Mouse (Mus musculus) midbrain, embryonic 13.5 days (tissue): Measurements from ENCODE around the gene R3hcc1l. TPM values are rescaled to one million over a fixed set of nuclear protein-coding genes. Genes with fewer than 3 reads are reported as not detected.
A peak's percentile ranks its signal among the peaks of the same experiment; 100 is the strongest.

Experiments used
- ATAC-seq: fragments of 200-750 bp; cut with Nextera tagmentation; 2 replicates; pipeline ENCODE4 v1.8.0; 2017; ENCODE audit warnings: mild to moderate bottlenecking, moderate TSS enrichment, moderate library complexity
- H3K27ac ChIP-seq: fragments of 300-500 bp; sonication (generic); 2 replicates; pipeline ENCODE4 v1.5.1; 2015; ENCODE audit warnings: inconsistent platforms, mild to moderate bottlenecking, moderate library complexity
- H3K27me3 ChIP-seq: fragments of 300-500 bp; sonication (generic); 2 replicates; pipeline ENCODE4 v1.6.1; 2015; ENCODE audit warnings: mild to moderate bottlenecking, inconsistent platforms
- H3K36me3 ChIP-seq: fragments of 300-500 bp; sonication (generic); 2 replicates; pipeline ENCODE4 v1.6.1; 2015; ENCODE audit warnings: mild to moderate bottlenecking, inconsistent platforms
- H3K4me1 ChIP-seq: fragments of 300-500 bp; sonication (generic); replicated peaks from 2 replicates; pipeline ENCODE4 v1.6.1; 2015; ENCODE audit warnings: inconsistent platforms
- H3K4me2 ChIP-seq: fragments of 300-500 bp; sonication (generic); replicated peaks from 2 replicates; pipeline ENCODE4 v1.6.1; 2015; ENCODE audit warnings: moderate library complexity, mild to moderate bottlenecking, inconsistent platforms
- H3K4me3 ChIP-seq: fragments of 300-500 bp; sonication (generic); replicated peaks from 2 replicates; pipeline ENCODE4 v1.5.1; 2015; ENCODE audit warnings: mild to moderate bottlenecking, inconsistent platforms
- H3K9ac ChIP-seq: fragments of 300-500 bp; sonication (generic); replicated peaks from 2 replicates; pipeline ENCODE4 v1.6.1; 2015; ENCODE audit warnings: mild to moderate bottlenecking, inconsistent platforms
- H3K9me3 ChIP-seq: fragments of 300-500 bp; sonication (generic); 2 replicates; pipeline ENCODE4 v1.6.1; 2016; ENCODE audit warnings: mild to moderate bottlenecking, inconsistent platforms
- WGBS: fragments of 180-500 bp; shearing (Covaris S2); methylation state at CpG from one replicate; pipeline ENCODE4 v1.1.7; 2015; 5-methylcytosine and 5-hydroxymethylcytosine counted together
- polyA plus RNA-seq: library from polyadenylated mRNA; unstranded; fragments of >200 nt; fragmentation: Nextera tagmentation; extraction: Ambion mirVana; gene quantifications from 2 replicates; pipeline ENCODE4 v1.2.1, GENCODE M21; 2015

The R3hcc1l gene
- polyA plus RNA-seq, 1 experiment from 2014 or later = 15.7 TPM

- no peak overlapping the region for H3K4me3 ChIP-seq
- H3K4me2 ChIP-seq = no peak overlapping the region
- H3K27me3 ChIP-seq = no peaks in the 10 kb centered on the region
- no peak overlapping the region for H3K27ac ChIP-seq
- peaks cover 10% of the 10 kb centered on the region for H3K4me1 ChIP-seq
- no peaks in the 10 kb centered on the region for H3K9me3 ChIP-seq
- ATAC-seq = no peak
- 91% methylated on average over 8 of the region's 8 CpGs for WGBS
- no peaks in the 10 kb centered on the region for H3K36me3 ChIP-seq
- no peak overlapping the region for H3K9ac ChIP-seq
These were observed 2.9 kb upstream of the R3hcc1l start for GRCm38 (mm10) chr19:42515656-42516055.

- Histone ChIP-seq H3K4me3 (no peak overlapping the region), H3K27me3 (no peaks in the 10 kb centered on the region), H3K4me1 (peaks cover 10% of the 10 kb centered on the region), H3K9me3 (no peaks in the 10 kb centered on the region), H3K36me3 (no peaks in the 10 kb centered on the region), H3K9ac (no peak overlapping the region), H3K4me2 (no peak overlapping the region), H3K27ac (no peak overlapping the region)
- WGBS = 92% methylated on average over 8 of the region's 8 CpGs
- ATAC-seq = no peak
These were observed 2.4 kb upstream of the R3hcc1l start for GRCm38 (mm10) chr19:42516121-42516520.

GRCm38 (mm10) chr19:42517957-42518619 is 471 bp upstream of the R3hcc1l start:
- H3K4me3 ChIP-seq = peak overlapping the region; percentile 81
- no peaks in the 10 kb centered on the region for H3K27me3 ChIP-seq
- H3K36me3 ChIP-seq = no peaks in the 10 kb centered on the region
- peaks cover 10% of the 10 kb centered on the region for H3K4me1 ChIP-seq
- H3K9ac ChIP-seq = peak overlapping the region; percentile 83
- no peaks in the 10 kb centered on the region for H3K9me3 ChIP-seq
- peak overlapping the region; percentile 70 for H3K4me2 ChIP-seq
- 30% methylated on average over 24 of the region's 24 CpGs for WGBS
- peak overlapping the region; percentile 56; the same call in 1 of the 2 replicates for H3K27ac ChIP-seq
- no peak; the same call in 1 of the 2 replicates for ATAC-seq

GRCm38 (mm10) chr19:42519760-42520159 is 1.2 kb downstream of the R3hcc1l start:
- WGBS = 47% methylated on average over 9 of the region's 9 CpGs
- H3K9ac ChIP-seq = peak overlapping the region; percentile 83; the same call in 1 of the 2 replicates
- no peaks in the 10 kb centered on the region for H3K27me3 ChIP-seq
- peak overlapping the region; percentile 70 for H3K4me2 ChIP-seq
- H3K36me3 ChIP-seq = no peaks in the 10 kb centered on the region
- peaks cover 10% of the 10 kb centered on the region for H3K4me1 ChIP-seq
- no peak overlapping the region for H3K27ac ChIP-seq
- no peaks in the 10 kb centered on the region for H3K9me3 ChIP-seq
- no peak for ATAC-seq
- H3K4me3 ChIP-seq = peak overlapping the region; percentile 81

GRCm38 (mm10) chr19:42524703-42525102 is 6.1 kb downstream of the R3hcc1l start:
- no peaks in the 10 kb centered on the region for H3K27me3 ChIP-seq
- H3K4me2 ChIP-seq = no peak overlapping the region
- H3K4me3 ChIP-seq = no peak overlapping the region
- WGBS = 94% methylated on average over 2 of the region's 2 CpGs
- H3K9me3 ChIP-seq = no peaks in the 10 kb centered on the region
- no peaks in the 10 kb centered on the region for H3K36me3 ChIP-seq
- no peak for ATAC-seq
- H3K27ac ChIP-seq = no peak overlapping the region
- peaks cover 4% of the 10 kb centered on the region for H3K4me1 ChIP-seq
- H3K9ac ChIP-seq = no peak overlapping the region

- Histone ChIP-seq H3K4me3 (no peak overlapping the region), H3K4me2 (no peak overlapping the region), H3K4me1 (no peaks in the 10 kb centered on the region), H3K9ac (no peak overlapping the region), H3K27me3 (no peaks in the 10 kb centered on the region), H3K27ac (no peak overlapping the region), H3K9me3 (no peaks in the 10 kb centered on the region), H3K36me3 (no peaks in the 10 kb centered on the region)
- no peak for ATAC-seq
- WGBS = 78% methylated on average over 9 of the region's 9 CpGs
These were observed 11.5 kb downstream of the R3hcc1l start for GRCm38 (mm10) chr19:42529992-42530437.

GRCm38 (mm10) chr19:42534427-42534826 is 15.9 kb downstream of the R3hcc1l start:
- no peak overlapping the region for H3K27ac ChIP-seq
- no peaks in the 10 kb centered on the region for H3K27me3 ChIP-seq
- no peak overlapping the region for H3K9ac ChIP-seq
- WGBS = 96% methylated on average over 3 of the region's 3 CpGs
- no peak overlapping the region for H3K4me2 ChIP-seq
- no peak for ATAC-seq
- no peak overlapping the region for H3K4me3 ChIP-seq
- no peaks in the 10 kb centered on the region for H3K9me3 ChIP-seq
- H3K4me1 ChIP-seq = peaks cover 1% of the 10 kb centered on the region; the same call in 1 of the 2 replicates
- no peaks in the 10 kb centered on the region for H3K36me3 ChIP-seq

- H3K9ac ChIP-seq = no peak overlapping the region
- H3K4me2 ChIP-seq = no peak overlapping the region
- H3K4me1 ChIP-seq = peaks cover 13% of the 10 kb centered on the region; the same call in 1 of the 2 replicates
- H3K27me3 ChIP-seq = no peaks in the 10 kb centered on the region
- 98% methylated on average over 1 of the region's 1 CpGs for WGBS
- H3K36me3 ChIP-seq = no peaks in the 10 kb centered on the region
- no peak overlapping the region for H3K4me3 ChIP-seq
- no peak overlapping the region for H3K27ac ChIP-seq
- H3K9me3 ChIP-seq = no peaks in the 10 kb centered on the region
- no peak for ATAC-seq
These were observed 19.0 kb downstream of the R3hcc1l start for GRCm38 (mm10) chr19:42537600-42537999.

GRCm38 (mm10) chr19:42538911-42539310 is 20.4 kb downstream of the R3hcc1l start:
- peaks cover 13% of the 10 kb centered on the region; the same call in 1 of the 2 replicates for H3K4me1 ChIP-seq
- H3K4me3 ChIP-seq = no peak overlapping the region
- no peaks in the 10 kb centered on the region for H3K36me3 ChIP-seq
- ATAC-seq = no peak
- 91% methylated on average over 2 of the region's 2 CpGs for WGBS
- no peak overlapping the region for H3K4me2 ChIP-seq
- H3K9me3 ChIP-seq = no peaks in the 10 kb centered on the region
- no peaks in the 10 kb centered on the region for H3K27me3 ChIP-seq
- no peak overlapping the region for H3K27ac ChIP-seq
- H3K9ac ChIP-seq = no peak overlapping the region

GRCm38 (mm10) chr19:42539414-42540189 is 21.0 kb downstream of the R3hcc1l start:
- Histone ChIP-seq H3K4me2 (no peak overlapping the region), H3K4me3 (no peak overlapping the region), H3K9me3 (no peaks in the 10 kb centered on the region), H3K27me3 (no peaks in the 10 kb centered on the region), H3K27ac (no peak overlapping the region), H3K36me3 (no peaks in the 10 kb centered on the region), H3K4me1 (peaks cover 13% of the 10 kb centered on the region; the same call in 1 of the 2 replicates), H3K9ac (no peak overlapping the region)
- 73% methylated on average over 7 of the region's 7 CpGs for WGBS
- ATAC-seq = no peak

GRCm38 (mm10) chr19:42540649-42541048 is 22.1 kb downstream of the R3hcc1l start:
- H3K9ac ChIP-seq = no peak overlapping the region
- peaks cover 13% of the 10 kb centered on the region; the same call in 1 of the 2 replicates for H3K4me1 ChIP-seq
- no peak for ATAC-seq
- no peaks in the 10 kb centered on the region for H3K9me3 ChIP-seq
- 65% methylated on average over 3 of the region's 3 CpGs for WGBS
- H3K27me3 ChIP-seq = no peaks in the 10 kb centered on the region
- H3K36me3 ChIP-seq = no peaks in the 10 kb centered on the region
- H3K27ac ChIP-seq = no peak overlapping the region
- H3K4me3 ChIP-seq = no peak overlapping the region
- no peak overlapping the region for H3K4me2 ChIP-seq

GRCm38 (mm10) chr19:42558701-42559100 is 40.1 kb downstream of the R3hcc1l start:
- H3K27me3 ChIP-seq = no peaks in the 10 kb centered on the region
- 92% methylated on average over 3 of the region's 3 CpGs for WGBS
- H3K4me3 ChIP-seq = no peak overlapping the region
- H3K36me3 ChIP-seq = peaks cover 9% of the 10 kb centered on the region
- H3K4me2 ChIP-seq = no peak overlapping the region
- H3K27ac ChIP-seq = no peak overlapping the region
- H3K9ac ChIP-seq = no peak overlapping the region
- H3K4me1 ChIP-seq = no peaks in the 10 kb centered on the region
- no peak for ATAC-seq
- H3K9me3 ChIP-seq = no peaks in the 10 kb centered on the region
